Mouse (Mus musculus): ENCODE results near the gene Plaur. TPM values are rescaled to one million over a fixed set of nuclear protein-coding genes. Genes with fewer than 3 reads are reported as not detected.
"Not testable (repeated sequence)": the region's sequence is repeated elsewhere in the genome, so short reads cannot be mapped to it uniquely, and the experiment has no call there.

The Plaur gene
- polyA plus RNA-seq, 1 experiment from 2014 or later = 71.4 TPM

GRCm38 (mm10) chr7:24478911-24479310 lies 16.6 kb downstream of the Plaur start:
- H3K79me2 ChIP-seq (ENCODE audit: inconsistent target) = no peaks in the 10 kb centered on the region
- H3K36me3 ChIP-seq (ENCODE audit: inconsistent target) = no peaks in the 10 kb centered on the region
- 95% methylated on average over 5 of the region's 5 CpGs for WGBS (ENCODE audit: missing documents)
- H3K4me3 ChIP-seq (ENCODE audit: inconsistent target) = no peak overlapping the region
- no peak overlapping the region for H3K27ac ChIP-seq

GRCm38 (mm10) chr7:24479685-24480084 lies 17.4 kb downstream of the Plaur start:
- no peaks in the 10 kb centered on the region for H3K79me2 ChIP-seq (ENCODE audit: inconsistent target)
- H3K27ac ChIP-seq = no peak overlapping the region
- no peaks in the 10 kb centered on the region for H3K36me3 ChIP-seq (ENCODE audit: inconsistent target)
- H3K4me3 ChIP-seq (ENCODE audit: inconsistent target) = no peak overlapping the region
- 89% methylated on average over 2 of the region's 2 CpGs for WGBS (ENCODE audit: missing documents)

GRCm38 (mm10) chr7:24480121-24480941 lies 18.0 kb downstream of the Plaur start:
- Histone ChIP-seq H3K36me3 (ENCODE audit: inconsistent target) (no peaks in the 10 kb centered on the region), H3K79me2 (ENCODE audit: inconsistent target) (no peaks in the 10 kb centered on the region), H3K27ac (no peak overlapping the region), H3K4me3 (ENCODE audit: inconsistent target) (no peak overlapping the region)
- WGBS (ENCODE audit: missing documents) = 86% methylated on average over 18 of the region's 18 CpGs

GRCm38 (mm10) chr7:24480986-24481473 lies 18.7 kb downstream of the Plaur start:
- WGBS (ENCODE audit: missing documents) = 12% methylated on average over 14 of the region's 14 CpGs
- H3K36me3 ChIP-seq (ENCODE audit: inconsistent target) = no peaks in the 10 kb centered on the region
- H3K4me3 ChIP-seq (ENCODE audit: inconsistent target) = no peak overlapping the region
- H3K27ac ChIP-seq = no peak overlapping the region
- no peaks in the 10 kb centered on the region for H3K79me2 ChIP-seq (ENCODE audit: inconsistent target)

- no peaks in the 10 kb centered on the region for H3K36me3 ChIP-seq (ENCODE audit: inconsistent target)
- H3K4me3 ChIP-seq (ENCODE audit: inconsistent target) = no peak within 1 kb of the TSS
- H3K27ac ChIP-seq = no peak within 1 kb of the TSS
- H3K79me2 ChIP-seq (ENCODE audit: inconsistent target) = no peaks in the 10 kb centered on the region
- WGBS (ENCODE audit: missing documents) = under 1% methylated on average over 53 of the region's 83 CpGs
These were observed 19.4 kb downstream of the Plaur start, which contains the start of gene Cadm4 for GRCm38 (mm10) chr7:24481474-24482207. Cadm4 (plus strand) TSS chr7:24482023.

- Histone ChIP-seq H3K79me2 (ENCODE audit: inconsistent target) (no peaks in the 10 kb centered on the region), H3K4me3 (ENCODE audit: inconsistent target) (no peak overlapping the region), H3K27ac (no peak overlapping the region), H3K36me3 (ENCODE audit: inconsistent target) (no peaks in the 10 kb centered on the region)
- WGBS (ENCODE audit: missing documents) = 13% methylated on average over 13 of the region's 38 CpGs
These were observed 20.1 kb downstream of the Plaur start for GRCm38 (mm10) chr7:24482208-24483020.

GRCm38 (mm10) chr7:24483291-24483690 lies 21.0 kb downstream of the Plaur start:
- WGBS (ENCODE audit: missing documents) = 48% methylated on average over 6 of the region's 6 CpGs
- not testable (repeated sequence) for H3K27ac ChIP-seq; H3K79me2 ChIP-seq (ENCODE audit: inconsistent target); H3K36me3 ChIP-seq (ENCODE audit: inconsistent target); H3K4me3 ChIP-seq (ENCODE audit: inconsistent target)

- H3K36me3 ChIP-seq (ENCODE audit: inconsistent target) = no peaks in the 10 kb centered on the region
These were observed 23.2 kb downstream of the Plaur start for GRCm38 (mm10) chr7:24485481-24485880.

GRCm38 (mm10) chr7:24486654-24487130 lies 24.4 kb downstream of the Plaur start:
- H3K4me3 ChIP-seq (ENCODE audit: inconsistent target) = no peak overlapping the region
- H3K36me3 ChIP-seq (ENCODE audit: inconsistent target) = no peaks in the 10 kb centered on the region
- H3K79me2 ChIP-seq (ENCODE audit: inconsistent target) = no peaks in the 10 kb centered on the region
- H3K27ac ChIP-seq = no peak overlapping the region
- 74% methylated on average over 8 of the region's 9 CpGs for WGBS (ENCODE audit: missing documents)

More at GRCm38 (mm10) chr7:24485481-24485880, 23.2 kb downstream of the Plaur start:
- H3K27ac ChIP-seq = no peak overlapping the region
- no peak overlapping the region for H3K4me3 ChIP-seq (ENCODE audit: inconsistent target)
- H3K79me2 ChIP-seq (ENCODE audit: inconsistent target) = no peaks in the 10 kb centered on the region
- 77% methylated on average over 9 of the region's 9 CpGs for WGBS (ENCODE audit: missing documents)

- H3K36me3 ChIP-seq (ENCODE audit: inconsistent target) = no peaks in the 10 kb centered on the region
- WGBS (ENCODE audit: missing documents) = 69% methylated on average over 3 of the region's 3 CpGs
- no peaks in the 10 kb centered on the region for H3K79me2 ChIP-seq (ENCODE audit: inconsistent target)
These were observed 25.1 kb downstream of the Plaur start for GRCm38 (mm10) chr7:24487403-24487802.

GRCm38 (mm10) chr7:24488303-24488702 lies 26.0 kb downstream of the Plaur start:
- no peak overlapping the region for H3K27ac ChIP-seq

More at GRCm38 (mm10) chr7:24487403-24487802, 25.1 kb downstream of the Plaur start:
- H3K4me3 ChIP-seq (ENCODE audit: inconsistent target) = no peak overlapping the region
- no peak overlapping the region for H3K27ac ChIP-seq

GRCm38 (mm10) chr7:24499856-24500577 lies 37.7 kb downstream of the Plaur start:
- WGBS (ENCODE audit: missing documents) = 18% methylated on average over 43 of the region's 43 CpGs
- Histone ChIP-seq H3K4me3 (ENCODE audit: inconsistent target) (no peak overlapping the region), H3K27ac (no peak overlapping the region), H3K79me2 (ENCODE audit: inconsistent target) (no peaks in the 10 kb centered on the region), H3K36me3 (ENCODE audit: inconsistent target) (no peaks in the 10 kb centered on the region)

More at GRCm38 (mm10) chr7:24488303-24488702, 26.0 kb downstream of the Plaur start:
- Histone ChIP-seq H3K79me2 (ENCODE audit: inconsistent target) (no peaks in the 10 kb centered on the region), H3K36me3 (ENCODE audit: inconsistent target) (no peaks in the 10 kb centered on the region), H3K4me3 (ENCODE audit: inconsistent target) (no peak overlapping the region)
- WGBS (ENCODE audit: missing documents) = 91% methylated on average over 8 of the region's 8 CpGs

GRCm38 (mm10) chr7:24500929-24501328 lies 38.6 kb downstream of the Plaur start:
- Histone ChIP-seq H3K79me2 (ENCODE audit: inconsistent target) (no peaks in the 10 kb centered on the region), H3K4me3 (ENCODE audit: inconsistent target) (no peak overlapping the region), H3K36me3 (ENCODE audit: inconsistent target) (no peaks in the 10 kb centered on the region), H3K27ac (no peak overlapping the region)
- 30% methylated on average over 7 of the region's 7 CpGs for WGBS (ENCODE audit: missing documents)

GRCm38 (mm10) chr7:24501492-24501891 lies 39.2 kb downstream of the Plaur start:
- Histone ChIP-seq H3K79me2 (ENCODE audit: inconsistent target) (no peaks in the 10 kb centered on the region), H3K36me3 (ENCODE audit: inconsistent target) (no peaks in the 10 kb centered on the region), H3K27ac (no peak overlapping the region), H3K4me3 (ENCODE audit: inconsistent target) (no peak overlapping the region)
- 56% methylated on average over 21 of the region's 21 CpGs for WGBS (ENCODE audit: missing documents)

All from macrophage (primary cell).